8 mouse cellular contexts compared by ENCODE assay signal in the genomic region with DNA sequence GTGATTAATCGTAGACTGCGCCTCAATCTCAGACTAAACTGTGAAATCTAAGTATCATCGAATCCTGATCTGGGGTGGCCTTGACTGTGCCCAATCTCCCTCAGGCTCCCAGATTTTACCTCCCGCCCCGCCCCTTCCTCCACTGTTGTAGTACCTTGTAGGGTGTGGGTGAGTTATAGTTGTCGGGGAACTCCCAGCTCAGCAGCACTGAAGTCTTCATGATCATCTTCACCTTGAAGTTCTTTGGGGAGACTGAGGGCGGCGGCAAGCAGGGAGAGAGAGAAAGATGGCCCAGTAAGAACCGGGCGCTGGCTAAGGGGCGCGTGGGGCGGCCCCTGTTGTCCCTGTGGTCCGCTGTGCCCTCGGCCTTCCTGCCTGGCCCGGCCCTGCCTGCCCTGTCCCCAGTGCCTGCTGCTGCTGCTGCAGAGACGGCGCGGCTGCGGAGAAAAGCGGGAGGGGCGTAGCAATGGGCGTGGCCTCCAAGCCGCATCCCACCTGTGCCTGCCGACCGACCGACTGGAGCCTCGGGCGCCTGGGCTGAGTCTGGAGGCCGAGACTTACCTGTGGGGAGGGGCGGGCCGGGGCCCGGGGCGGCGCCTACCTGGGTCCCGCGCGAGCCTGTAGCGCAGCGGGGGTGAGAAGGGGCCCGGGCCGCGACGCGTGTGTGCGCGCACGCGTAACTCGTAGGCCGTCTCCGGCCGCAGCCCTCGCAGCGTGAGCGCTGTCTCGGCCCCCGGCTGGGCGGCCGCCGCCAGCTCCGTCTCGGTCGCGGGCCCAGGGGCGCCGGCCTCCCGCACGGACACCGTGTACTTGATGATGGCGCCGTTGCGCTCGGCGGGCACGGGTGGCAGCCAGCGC. TPM values are rescaled to one million over a fixed set of nuclear protein-coding genes. Genes with fewer than 3 reads are reported as not detected.
A peak's percentile ranks its signal among the peaks of the same experiment; 100 is the strongest.
DNase-seq lines count a peak whose midpoint lies in the region; ATAC-seq lines count a peak whose summit lies in the region.

No protein-coding gene starts in this region.

- peak overlapping the region; percentile 73; the same call in 1 of the 2 replicates for H3K9ac ChIP-seq in heart, embryonic 11.5 days (ENCODE audit: low read depth, low read length)
- peak overlapping the region; percentile 48 for H3K9ac ChIP-seq in heart, embryonic 15.5 days
- peak overlapping the region; percentile 30; the same call in 1 of the 2 replicates for H3K9ac ChIP-seq in stomach, embryonic 14.5 days (replicated peaks; ENCODE audit: low read depth, low read length)

- intact Hi-C loops in heart, postnatal 36 days (cut with DNase I) = loop anchor here (5.0 kb wide), 1 partner anchor 127 kb away; a partner anchor contains a TSS

- peaks cover 6% of the 10 kb centered on the region for H3K27me3 ChIP-seq in heart, embryonic 11.5 days (ENCODE audit: control insufficient read depth, insufficient read depth, low read length)
- H3K27me3 ChIP-seq in heart, embryonic 15.5 days = no peaks in the 10 kb centered on the region
- H3K27me3 ChIP-seq in stomach, embryonic 14.5 days (ENCODE audit: control insufficient read depth, insufficient read depth, low read length) = no peaks in the 10 kb centered on the region

- H3K9me3 ChIP-seq in heart, embryonic 11.5 days (replicated peaks; ENCODE audit: control insufficient read depth, low read length) = no peaks in the 10 kb centered on the region
- no peaks in the 10 kb centered on the region for H3K9me3 ChIP-seq in heart, embryonic 15.5 days (replicated peaks)
- H3K9me3 ChIP-seq in stomach, embryonic 14.5 days (ENCODE audit: control insufficient read depth, low read depth, low read length) = no peaks in the 10 kb centered on the region

- WGBS in heart, embryonic 11.5 days (ENCODE audit: insufficient replicate concordance) = 12% methylated on average over 71 of the region's 77 CpGs
- WGBS in heart, embryonic 15.5 days = 20% methylated on average over 74 of the region's 77 CpGs
- 21% methylated on average over 68 of the region's 77 CpGs for WGBS in stomach, embryonic 14.5 days

- peak overlapping the region; percentile 77 for H3K4me2 ChIP-seq in heart, embryonic 11.5 days
- H3K4me2 ChIP-seq in heart, embryonic 15.5 days = peak overlapping the region; percentile 93
- peak overlapping the region; percentile 59 for H3K4me2 ChIP-seq in stomach, embryonic 14.5 days (replicated peaks; ENCODE audit: low read depth, low read length)

- DNase-seq in heart, postnatal 36 days = no peak
- peak; percentile 49 to 57 for DNase-seq in cerebellum, postnatal 14 days
- peak; percentile 83 for DNase-seq in kidney, postnatal 14 days
- no peak for DNase-seq in right cerebral cortex, adult 18-20 months

- peaks cover 37% of the 10 kb centered on the region for H3K36me3 ChIP-seq in heart, embryonic 11.5 days (ENCODE audit: control insufficient read depth, insufficient read depth, low read length)
- H3K36me3 ChIP-seq in heart, embryonic 15.5 days = peaks cover 63% of the 10 kb centered on the region
- H3K36me3 ChIP-seq in stomach, embryonic 14.5 days (ENCODE audit: control insufficient read depth, insufficient read depth, low read length) = peaks cover 66% of the 10 kb centered on the region

- H3K4me3 ChIP-seq in heart, embryonic 11.5 days (ENCODE audit: low read depth, low read length) = peak overlapping the region; percentile 52
- H3K4me3 ChIP-seq in heart, embryonic 15.5 days = peak overlapping the region; percentile 53
- H3K4me3 ChIP-seq in stomach, embryonic 14.5 days (ENCODE audit: low read depth, low read length) = peak overlapping the region; percentile 40

- no peak overlapping the region for H3K27ac ChIP-seq in heart, embryonic 11.5 days (ENCODE audit: low read depth, low read length)
- H3K27ac ChIP-seq in heart, embryonic 15.5 days = no peak overlapping the region
- H3K27ac ChIP-seq in stomach, embryonic 14.5 days (ENCODE audit: low read length) = peak overlapping the region; percentile 66; the same call in 1 of the 2 replicates

- peaks cover 15% of the 10 kb centered on the region for H3K4me1 ChIP-seq in heart, embryonic 11.5 days (ENCODE audit: control insufficient read depth, insufficient read depth, low read length)
- peaks cover 16% of the 10 kb centered on the region for H3K4me1 ChIP-seq in heart, embryonic 15.5 days (replicated peaks)
- 0 out of 2 replicates have a peak, but pooled peaks cover 8% of the 10 kb centered on the region for H3K4me1 ChIP-seq in stomach, embryonic 14.5 days (ENCODE audit: control insufficient read depth, insufficient read depth, low read length)

- peak; percentile 68 for ATAC-seq in heart, embryonic 11.5 days (replicated peaks; ENCODE audit: insufficient number of reproducible peaks, low FRiP score, low TSS enrichment)
- peak; percentile 56 for ATAC-seq in heart, embryonic 15.5 days (replicated peaks; ENCODE audit: insufficient number of reproducible peaks, insufficient read depth, low FRiP score, low read depth)
- ATAC-seq in megakaryocyte-erythroid progenitor cell, adult 5-6 weeks (replicated peaks; ENCODE audit: low FRiP score, low TSS enrichment, poor library complexity, severe bottlenecking) = 0 out of 2 replicates have a peak, but pooled peaks have one; percentile 31
- ATAC-seq in stomach, embryonic 14.5 days (ENCODE audit: insufficient number of reproducible peaks, insufficient read depth, low FRiP score, low read depth) = peak; percentile 81

RNA-seq across cellular contexts. Expression of a gene that starts 51.3 kb away (rescaled TPM):
- 53.0 and 58.1 TPM in 2 replicates for polyA plus RNA-seq in heart, embryonic 11.5 days (2014; fragmentation: Nextera tagmentation; extraction: Ambion mirVana)
- 10 to 100 TPM; 45.8 to 47.7 TPM for total RNA-seq in heart, postnatal 36 days (2021)
- 37.6 and 62.0 TPM in 2 replicates for polyA plus RNA-seq in heart, embryonic 15.5 days (2015; fragmentation: Nextera tagmentation; extraction: Ambion mirVana)
- 55.7 and 65.0 TPM in 2 replicates for total RNA-seq in megakaryocyte-erythroid progenitor cell, adult 5-6 weeks (2014; fragmentation: Nextera tagmentation)
- total RNA-seq in megakaryocyte-erythroid progenitor cell, adult 5-6 weeks (2017) = 36.6 and 48.3 TPM in 2 replicates
- 111 and 115 TPM in 2 replicates for polyA plus RNA-seq in stomach, embryonic 14.5 days (2014; fragmentation: Nextera tagmentation; extraction: Ambion mirVana)

Comparison
In these comparisons a context has a peak if more than half of its experiments do, and no peak if none do; other contexts are left out.
1. ATAC-seq: peak in every context shown above with its lines; median percentile 81 in stomach, embryonic 14.5 days; 68 in heart, embryonic 11.5 days; 56 in heart, embryonic 15.5 days; 31 in megakaryocyte-erythroid progenitor cell, adult 5-6 weeks.
2. DNase-seq: peak in cerebellum, postnatal 14 days (2 of 2) and kidney, postnatal 14 days (single experiment); none in heart, postnatal 36 days (0 of 2) and right cerebral cortex, adult 18-20 months (single experiment).
3. Peak in every context shown above with its lines, with median percentiles within 50 percentile points of each other: H3K4me2 ChIP-seq, H3K4me3 ChIP-seq and H3K9ac ChIP-seq.